Mouse (Mus musculus) myocyte (in vitro differentiated cells): ENCODE data around the gene Rab44.

Source experiments
- CEBPB ChIP-seq: IDR thresholded peaks from 2 replicates; pipeline ENCODE4 v1.6.1; 2011; ENCODE audit warnings: mild to moderate bottlenecking, moderate library complexity; ENCODE audit not compliant: poor library complexity, insufficient read depth, severe bottlenecking
- MAX ChIP-seq: IDR thresholded peaks from one replicate; pipeline ENCODE4 v1.6.1; 2011; ENCODE audit warnings: low read depth, mild to moderate bottlenecking, control low read depth
- MYOG ChIP-seq, 3 experiments: IDR thresholded peaks; one replicate each; pipeline ENCODE4 v1.6.1; 2011; ENCODE audit warnings: control low read depth in 2 of 3, low read depth in 2 of 3, mild to moderate bottlenecking in 2 of 3; ENCODE audit not compliant: insufficient read length in 2 of 3, control insufficient read depth in 1 of 3, insufficient read depth in 1 of 3
- POLR2A ChIP-seq: IDR thresholded peaks from one replicate; pipeline ENCODE4 v1.6.1; 2011; ENCODE audit warnings: low read depth, mild to moderate bottlenecking, control low read depth, moderate library complexity; ENCODE audit not compliant: insufficient read length
- POLR2AphosphoS2 ChIP-seq: IDR thresholded peaks from one replicate; pipeline ENCODE4 v1.6.1; 2011; ENCODE audit warnings: low read depth, control low read depth; ENCODE audit not compliant: insufficient read length
- TCF12 ChIP-seq: IDR thresholded peaks from one replicate; pipeline ENCODE4 v1.6.1; 2011; ENCODE audit warnings: mild to moderate bottlenecking, control low read depth; ENCODE audit not compliant: poor library complexity, insufficient read depth, severe bottlenecking
- USF1 ChIP-seq: IDR thresholded peaks from one replicate; pipeline ENCODE4 v1.6.1; 2011; ENCODE audit warnings: low read depth, mild to moderate bottlenecking, control low read depth, moderate library complexity

- TF ChIP-seq POLR2A (no peak), MAX (no peak), CEBPB (no peak), TCF12 (no peak), USF1 (no peak), POLR2AphosphoS2 (no peak), MYOG (IDR thresholded peaks at IDR 0.05; ENCODE audit: control insufficient read depth in 1 of 3, insufficient read depth in 1 of 3, insufficient read length in 2 of 3, low read depth in 2 of 3) (no peak)
Measured at GRCm38 (mm10) chr17:29136236-29136635, 22.3 kb downstream of the Rab44 start.
